Mouse (Mus musculus) embryonic facial prominence, embryonic 10.5 days (tissue): ENCODE data around the gene Gnb1. TPM values are rescaled to one million over a fixed set of nuclear protein-coding genes. Genes with fewer than 3 reads are reported as not detected.
A peak's percentile ranks its signal among the peaks of the same experiment; 100 is the strongest.

Source experiments
- DNase-seq: peaks from one replicate; pipeline ENCODE4 v3.0.0-alpha.2; 2017; ENCODE audit warnings: low spot score
- H3K27ac ChIP-seq: fragments of 300-500 bp; sonication (generic); replicated peaks from 2 replicates; pipeline ENCODE4 v1.5.1; 2016; ENCODE audit warnings: mild to moderate bottlenecking
- H3K27me3 ChIP-seq: fragments of 300-500 bp; sonication (generic); replicated peaks from 2 replicates; pipeline ENCODE4 v1.6.1; 2016; ENCODE audit warnings: low read depth, mild to moderate bottlenecking; ENCODE audit not compliant: poor library complexity, severe bottlenecking
- H3K36me3 ChIP-seq: fragments of 300-500 bp; sonication (generic); replicated peaks from 2 replicates; pipeline ENCODE4 v1.6.1; 2016; ENCODE audit warnings: mild to moderate bottlenecking, moderate library complexity
- H3K4me1 ChIP-seq: fragments of 300-500 bp; sonication (generic); 2 replicates; pipeline ENCODE4 v1.6.1; 2016
- H3K4me3 ChIP-seq: fragments of 300-500 bp; sonication (generic); 2 replicates; pipeline ENCODE4 v1.5.1; 2016; ENCODE audit warnings: mild to moderate bottlenecking, moderate library complexity
- H3K9me3 ChIP-seq: fragments of 300-500 bp; sonication (generic); 2 replicates; pipeline ENCODE4 v1.6.1; 2016; ENCODE audit warnings: mild to moderate bottlenecking
- WGBS: fragments of 180-500 bp; shearing (Covaris S2); methylation state at CpG from one replicate; pipeline ENCODE4 v1.1.7; 2016; 5-methylcytosine and 5-hydroxymethylcytosine counted together
- polyA plus RNA-seq: library from polyadenylated mRNA; unstranded; fragments of >200 nt; fragmentation: Nextera tagmentation; extraction: Ambion mirVana; gene quantifications from 2 replicates; pipeline ENCODE4 v1.2.1, GENCODE M21; 2016

The Gnb1 gene
- polyA plus RNA-seq, 1 experiment from 2014 or later: 655 TPM

DNA sequence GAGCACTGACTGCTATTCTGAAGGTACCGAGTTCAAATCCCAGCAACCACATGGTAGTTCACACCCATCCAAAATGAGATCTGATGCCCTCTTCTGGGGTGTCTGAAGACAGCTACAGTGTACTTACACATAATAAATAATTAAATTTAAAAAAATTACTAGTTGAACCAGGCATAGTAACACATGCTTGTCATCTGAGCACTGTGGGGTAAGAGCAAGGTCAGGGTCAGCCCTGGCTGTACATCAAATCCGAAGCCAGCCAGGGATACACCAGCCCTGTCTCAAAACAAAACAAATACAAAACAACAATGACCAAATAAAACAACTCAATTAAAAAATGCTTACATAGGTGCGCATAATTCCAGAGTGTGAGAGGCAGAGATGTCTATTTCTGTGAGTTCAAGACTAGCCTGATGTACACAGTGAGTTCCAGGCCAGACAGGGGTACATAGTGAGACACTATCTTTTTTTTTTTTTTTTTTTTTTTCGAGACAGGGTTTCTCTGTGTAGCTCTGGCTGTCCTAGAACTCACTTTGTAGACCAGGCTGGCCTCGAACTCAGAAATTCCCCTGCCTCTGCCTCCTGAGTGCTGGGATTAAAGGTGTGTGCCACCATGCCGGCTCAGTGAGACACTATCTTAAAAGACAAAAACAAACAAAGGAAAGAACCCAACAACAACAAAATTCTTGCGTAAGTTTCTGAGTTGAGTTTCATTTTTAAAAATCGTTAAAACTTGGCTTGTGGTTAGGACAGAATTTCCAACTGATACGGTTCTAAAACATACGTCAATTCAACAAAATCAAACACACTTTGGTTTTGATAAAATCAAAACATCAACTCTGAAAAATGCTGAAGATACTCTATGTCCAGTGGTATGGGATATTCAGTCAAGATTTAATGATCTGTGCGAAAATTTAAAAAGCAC lies 109.0 kb downstream of the Gnb1 start:
- peak overlapping the region; percentile 100 for H3K27ac ChIP-seq
- peaks cover 24% of the 10 kb centered on the region for H3K4me1 ChIP-seq

DNA sequence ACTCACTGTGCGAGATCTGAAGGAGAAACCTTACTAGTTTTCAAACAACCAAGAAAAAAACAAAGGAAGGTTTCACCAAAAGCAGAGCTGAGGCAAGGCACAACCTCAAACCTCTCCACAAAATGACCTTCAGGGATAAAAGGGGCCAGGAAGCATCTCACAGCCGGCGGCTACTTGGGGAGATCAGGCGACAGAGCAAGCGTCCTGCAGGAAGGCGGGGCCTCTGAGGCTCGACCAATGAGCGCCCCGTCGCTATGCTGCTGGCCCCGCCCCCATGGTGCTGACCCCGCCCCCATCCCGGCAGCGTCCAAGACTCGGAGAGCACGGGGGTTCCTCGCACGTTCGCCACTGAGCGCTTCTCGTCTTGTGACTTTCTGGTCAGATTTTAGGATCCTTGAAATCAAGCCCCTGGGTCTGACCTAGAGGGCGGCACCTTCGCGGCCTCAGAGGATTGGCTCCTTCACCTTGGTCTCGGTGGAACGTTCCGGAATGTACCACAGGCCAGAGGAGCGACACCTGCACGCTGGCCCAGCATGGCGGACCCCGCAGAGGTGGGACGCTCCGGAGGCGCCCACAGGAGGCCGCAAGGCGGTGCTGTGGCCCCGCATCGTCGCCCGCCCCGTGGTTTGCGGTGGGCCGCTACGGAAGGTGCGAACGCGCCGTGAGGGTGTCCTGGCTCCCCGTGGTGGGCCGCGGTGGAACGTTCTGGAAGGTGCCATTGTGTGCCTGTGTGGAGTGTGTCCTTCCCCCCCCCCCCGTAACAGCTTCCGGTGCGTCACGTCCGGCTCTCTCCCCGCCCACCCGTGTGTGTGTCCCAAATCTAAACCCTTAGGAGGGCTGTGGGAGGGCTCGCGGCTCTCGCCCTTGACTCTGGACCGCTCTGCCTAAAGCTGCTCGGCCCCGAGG lies 110.2 kb downstream of the Gnb1 start, which contains the start of gene Slc35e2:
TSS of gene Slc35e2 (plus strand) at position 326 of the 906 bp plus-strand sequence.
- peak; percentile 97 for DNase-seq
- Histone ChIP-seq H3K27me3 (no peaks in the 10 kb centered on the region), H3K4me1 (peaks cover 24% of the 10 kb centered on the region), H3K27ac (peak within 1 kb of the TSS; percentile 100), H3K36me3 (peaks cover 38% of the 10 kb centered on the region), H3K9me3 (no peaks in the 10 kb centered on the region), H3K4me3 (peak within 1 kb of the TSS; percentile 100)
- WGBS: under 1% methylated on average over 65 of the region's 65 CpGs

More for the DNA sequence above, 109.0 kb downstream of the Gnb1 start:
- no peaks in the 10 kb centered on the region for H3K27me3 ChIP-seq
- H3K9me3 ChIP-seq: no peaks in the 10 kb centered on the region
- WGBS: 88% methylated on average over 11 of the region's 11 CpGs
- H3K4me3 ChIP-seq: peak overlapping the region; percentile 100
- H3K36me3 ChIP-seq: peaks cover 27% of the 10 kb centered on the region
- DNase-seq: no peak

DNA sequence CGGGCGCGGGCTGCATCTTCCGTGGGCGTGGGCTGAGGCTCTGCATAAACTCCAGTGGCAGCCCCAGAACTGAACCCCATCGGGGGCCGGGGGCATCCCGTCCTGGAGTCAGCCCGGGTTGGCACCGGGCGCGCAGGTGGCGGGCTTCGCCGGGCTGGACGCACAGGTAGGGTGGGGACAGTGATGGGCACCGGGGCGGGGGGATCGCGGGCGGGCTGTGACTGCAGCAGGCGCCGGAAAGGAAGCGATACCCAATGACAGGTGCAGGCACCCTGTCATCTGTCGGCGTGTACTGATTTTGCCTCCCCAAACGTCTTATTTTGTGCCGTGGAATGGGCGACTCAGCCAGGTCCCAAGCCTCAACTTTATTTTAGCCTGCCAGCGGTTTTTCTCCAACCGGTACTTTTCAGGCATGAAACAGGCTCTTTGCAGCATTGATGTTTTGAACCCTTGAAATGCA lies 110.9 kb downstream of the Gnb1 start:
- Histone ChIP-seq H3K4me3 (peak overlapping the region; percentile 100), H3K9me3 (no peaks in the 10 kb centered on the region), H3K27me3 (no peaks in the 10 kb centered on the region), H3K27ac (peak overlapping the region; percentile 100), H3K36me3 (peaks cover 45% of the 10 kb centered on the region), H3K4me1 (peaks cover 24% of the 10 kb centered on the region)
- DNase-seq: no peak
- WGBS: 2% methylated on average over 31 of the region's 31 CpGs

DNA sequence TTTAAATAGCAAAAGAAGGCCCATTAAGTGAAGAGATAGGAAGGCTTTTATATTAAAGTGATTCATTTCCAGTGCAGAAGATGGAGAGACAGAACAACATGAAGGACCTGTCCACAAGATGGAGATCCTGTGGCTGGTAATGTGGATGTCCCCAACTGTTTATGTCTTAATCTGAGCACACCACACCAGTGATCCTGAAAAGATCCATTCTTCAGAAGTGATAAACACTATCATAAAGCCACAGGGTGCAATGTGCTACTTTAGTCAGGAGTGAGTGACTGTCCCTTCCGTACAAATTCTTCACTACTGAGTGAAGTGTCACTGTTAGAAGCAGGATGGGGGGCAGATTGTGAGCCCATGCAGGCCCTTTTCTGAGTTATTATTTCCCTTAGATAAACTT lies 111.6 kb downstream of the Gnb1 start:
- peak overlapping the region; percentile 100 for H3K4me3 ChIP-seq

DNA sequence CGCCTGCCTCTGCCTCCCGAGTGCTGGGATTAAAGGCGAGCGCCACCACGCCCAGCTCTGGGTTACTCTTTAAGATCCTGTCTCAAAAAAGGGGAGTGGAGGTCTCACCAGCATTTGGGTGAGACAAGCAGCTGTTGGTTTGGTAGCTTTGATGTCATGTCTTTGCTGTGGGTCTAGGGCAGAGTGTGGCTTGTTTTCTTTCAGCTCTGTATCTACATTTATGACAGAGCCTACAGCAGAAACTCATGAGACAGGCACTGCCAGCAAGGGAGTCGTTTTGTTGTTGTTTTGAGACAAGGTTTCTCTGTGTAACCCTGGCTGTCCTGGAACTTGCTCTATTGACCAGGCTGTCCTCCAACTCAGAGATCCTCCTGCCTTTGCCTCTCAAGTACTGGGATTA lies 112.6 kb downstream of the Gnb1 start:
- H3K27ac ChIP-seq: no peak overlapping the region
- H3K36me3 ChIP-seq: peaks cover 55% of the 10 kb centered on the region
- WGBS: 91% methylated on average over 6 of the region's 6 CpGs
- H3K4me1 ChIP-seq: peaks cover 20% of the 10 kb centered on the region
- H3K27me3 ChIP-seq: no peaks in the 10 kb centered on the region
- no peak overlapping the region for H3K4me3 ChIP-seq
- DNase-seq: no peak
- H3K9me3 ChIP-seq: no peaks in the 10 kb centered on the region

More for the DNA sequence above, 111.6 kb downstream of the Gnb1 start:
- no peak for DNase-seq
- H3K27ac ChIP-seq: no peak overlapping the region
- no peaks in the 10 kb centered on the region for H3K9me3 ChIP-seq
- 95% methylated on average over 1 of the region's 1 CpGs for WGBS
- no peaks in the 10 kb centered on the region for H3K27me3 ChIP-seq
- H3K36me3 ChIP-seq: peaks cover 52% of the 10 kb centered on the region
- peaks cover 24% of the 10 kb centered on the region for H3K4me1 ChIP-seq

DNA sequence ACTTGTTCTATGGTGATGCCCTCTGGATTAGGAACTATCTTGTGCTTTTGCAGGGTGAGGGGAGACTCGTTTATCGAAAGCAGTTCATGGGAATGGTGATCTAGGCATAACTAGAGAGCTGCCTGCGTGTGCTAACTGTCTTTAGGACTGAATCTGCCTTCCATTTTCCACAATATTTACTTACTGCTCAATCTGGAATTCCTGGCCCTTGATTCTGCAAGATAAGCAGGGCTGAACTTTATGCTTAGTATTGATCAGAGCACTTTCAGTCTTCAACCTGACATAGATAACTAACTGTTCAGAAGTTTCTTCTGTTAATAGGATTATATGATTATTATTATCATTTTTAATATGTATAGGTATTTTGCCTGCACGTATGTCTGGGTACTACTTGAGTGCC lies 114.0 kb downstream of the Gnb1 start:
- WGBS: 95% methylated on average over 4 of the region's 4 CpGs
- Histone ChIP-seq H3K4me3 (no peak overlapping the region), H3K4me1 (peaks cover 19% of the 10 kb centered on the region), H3K9me3 (no peaks in the 10 kb centered on the region), H3K27ac (no peak overlapping the region), H3K27me3 (no peaks in the 10 kb centered on the region), H3K36me3 (peaks cover 65% of the 10 kb centered on the region)
- DNase-seq: no peak

- Histone ChIP-seq H3K4me3 (no peak overlapping the region), H3K27me3 (no peaks in the 10 kb centered on the region), H3K4me1 (peaks cover 14% of the 10 kb centered on the region), H3K9me3 (no peaks in the 10 kb centered on the region), H3K27ac (no peak overlapping the region), H3K36me3 (peaks cover 80% of the 10 kb centered on the region)
- WGBS: 82% methylated on average over 2 of the region's 2 CpGs
- DNase-seq: no peak
These were observed 115.7 kb downstream of the Gnb1 start for GRCm38 (mm10) chr4:155606825-155607224.

Other genes starting within 250 kb of the Gnb1 start
- gene Faap20, start 241.6 kb upstream of the Gnb1 start, polyA plus RNA-seq: 99.6 and 100 TPM in 2 replicates
- gene Prkcz, start 130.0 kb upstream of the Gnb1 start, polyA plus RNA-seq: 12.4 and 13.7 TPM in 2 replicates
- gene Gabrd, start 93.2 kb upstream of the Gnb1 start, polyA plus RNA-seq: not detected in 2 replicates
- gene Cfap74, start 82.2 kb upstream of the Gnb1 start, polyA plus RNA-seq: 6.7 and 7.3 TPM in 2 replicates
- gene Tmem52, start 22.2 kb upstream of the Gnb1 start, polyA plus RNA-seq: 0.16 TPM in 1 of 2 replicates, not detected in the other
- 108 and 109 TPM in 2 replicates for gene Nadk, start 71.0 kb downstream of the Gnb1 start, polyA plus RNA-seq
- 13.5 and 13.7 TPM in 2 replicates for gene Slc35e2, start 110.1 kb downstream of the Gnb1 start, polyA plus RNA-seq
- 77.7 and 79.9 TPM in 2 replicates for gene Cdk11b, start 133.5 kb downstream of the Gnb1 start, polyA plus RNA-seq
- gene Gm10563, start 154.0 kb downstream of the Gnb1 start, polyA plus RNA-seq: not detected in 2 replicates
- 5.8 and 7.4 TPM in 2 replicates for gene Mmp23, start 162.0 kb downstream of the Gnb1 start, polyA plus RNA-seq
- gene Mib2, start 177.8 kb downstream of the Gnb1 start, polyA plus RNA-seq: 19.3 and 20.0 TPM in 2 replicates
- 1.5 and 1.8 TPM in 2 replicates for gene Fndc10, start 203.0 kb downstream of the Gnb1 start, polyA plus RNA-seq
- 158 and 167 TPM in 2 replicates for gene Ssu72, start 213.4 kb downstream of the Gnb1 start, polyA plus RNA-seq
- gene Tmem240, start 243.4 kb downstream of the Gnb1 start, polyA plus RNA-seq: 0.53 and 0.79 TPM in 2 replicates